Mouse (Mus musculus) left cerebral cortex, adult 18-20 months (tissue): Measurements from ENCODE around the gene Lcorl. TPM values are rescaled to one million over a fixed set of nuclear protein-coding genes. Genes with fewer than 3 reads are reported as not detected.
A peak's percentile ranks its signal among the peaks of the same experiment; 100 is the strongest.
"Not testable (repeated sequence)": the region's sequence is repeated elsewhere in the genome, so short reads cannot be mapped to it uniquely, and the experiment has no call there.

Source experiments
- DNase-seq, 2 experiments: peaks; one replicate each; pipeline ENCODE4 v3.0.0; 2021 to 2022; ENCODE audit warnings: low spot score in 2 of 2, mixed read lengths in 1 of 2
- total RNA-seq, 2 experiments: library from RNA; stranded (reverse); gene quantifications; 2 replicates each; pipeline ENCODE4 v1.2.3; 2021

Lcorl gene
- total RNA-seq, 2 experiments from 2014 or later: 25.5 to 27.2 TPM

- no peak for DNase-seq
Observed at GRCm38 (mm10) chr5:45718848-45719488, 138.4 kb downstream of the Lcorl start.

DNA sequence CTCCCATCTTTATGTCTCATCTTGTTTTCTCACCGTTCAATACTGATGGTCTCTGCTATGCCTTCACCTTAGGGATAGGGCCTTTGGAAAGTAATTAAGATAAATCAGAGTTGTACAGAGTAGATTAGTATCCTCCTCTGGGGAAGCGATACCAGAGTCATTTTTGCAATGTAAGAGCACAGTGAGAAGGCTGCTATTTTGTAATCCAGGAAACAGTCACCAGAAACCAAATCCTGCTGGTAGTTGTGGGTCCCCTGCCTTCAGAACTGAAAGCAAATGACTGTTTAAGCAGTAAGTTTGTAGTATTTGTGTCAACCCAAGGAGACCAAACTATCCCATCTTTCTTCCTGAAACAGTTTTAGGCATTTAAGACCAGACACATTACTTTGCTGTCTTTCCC is 147.8 kb downstream of the Lcorl start:
- no peak for DNase-seq

DNA sequence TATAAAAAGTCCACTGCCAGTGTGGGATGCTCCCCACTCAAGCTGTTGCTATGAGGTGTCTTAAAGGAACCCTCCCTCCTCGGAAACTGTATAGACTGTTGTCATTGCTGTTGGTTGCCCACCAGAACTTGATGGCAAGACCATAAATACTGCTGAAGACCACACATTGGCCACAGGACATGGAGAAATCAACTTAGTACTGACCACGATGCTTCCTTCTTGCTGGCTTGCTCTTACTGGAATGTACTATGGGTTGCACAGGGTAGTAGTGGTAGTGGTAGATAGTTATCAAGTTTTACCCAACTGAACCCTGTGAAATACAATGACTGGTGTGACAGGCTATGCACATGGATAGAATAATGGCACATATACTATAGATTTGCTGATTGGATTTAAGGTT is 150.6 kb downstream of the Lcorl start:
- no peak for DNase-seq

- DNase-seq: no peak
Observed at GRCm38 (mm10) chr5:45691678-45692077, 165.7 kb downstream of the Lcorl start.

DNA sequence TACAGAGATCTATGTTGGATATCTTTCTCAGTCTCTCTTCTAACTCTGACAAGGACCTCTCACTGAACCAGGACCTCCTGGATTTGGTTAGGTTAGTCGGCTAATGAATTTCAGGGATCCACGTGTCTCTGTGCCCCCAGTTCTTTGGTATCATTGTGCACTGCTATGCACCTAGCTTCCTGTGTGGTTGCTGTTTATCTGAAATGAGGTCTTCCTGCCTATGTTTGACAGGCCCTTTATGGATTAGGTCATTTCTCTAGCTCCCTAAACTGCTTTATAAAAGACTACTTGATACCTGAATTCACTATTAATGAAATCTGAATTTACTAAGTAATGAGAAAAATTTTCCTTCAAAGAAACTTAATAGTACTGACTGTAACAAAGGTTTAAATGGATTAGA is 166.6 kb downstream of the Lcorl start:
- DNase-seq: no peak

DNA sequence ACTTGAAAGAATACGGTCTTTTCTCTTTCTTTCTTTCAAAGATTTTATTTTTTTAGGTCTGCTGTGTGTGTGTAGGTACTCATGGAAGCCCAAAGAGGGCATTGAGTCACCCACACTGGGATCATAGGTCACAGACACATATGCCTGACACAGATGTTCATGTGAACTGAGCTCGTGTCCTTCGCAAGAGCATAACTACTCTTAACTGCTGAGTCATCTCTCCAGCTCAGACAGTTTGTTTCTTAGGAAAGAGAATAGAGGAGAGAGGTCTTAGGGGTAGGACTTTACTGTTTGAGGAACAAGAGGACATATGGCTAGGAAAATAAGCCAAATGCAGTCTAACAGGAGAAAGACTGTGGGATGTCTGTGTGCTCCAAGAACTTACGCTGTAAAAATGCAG is 168.3 kb downstream of the Lcorl start:
- DNase-seq: no peak

DNA sequence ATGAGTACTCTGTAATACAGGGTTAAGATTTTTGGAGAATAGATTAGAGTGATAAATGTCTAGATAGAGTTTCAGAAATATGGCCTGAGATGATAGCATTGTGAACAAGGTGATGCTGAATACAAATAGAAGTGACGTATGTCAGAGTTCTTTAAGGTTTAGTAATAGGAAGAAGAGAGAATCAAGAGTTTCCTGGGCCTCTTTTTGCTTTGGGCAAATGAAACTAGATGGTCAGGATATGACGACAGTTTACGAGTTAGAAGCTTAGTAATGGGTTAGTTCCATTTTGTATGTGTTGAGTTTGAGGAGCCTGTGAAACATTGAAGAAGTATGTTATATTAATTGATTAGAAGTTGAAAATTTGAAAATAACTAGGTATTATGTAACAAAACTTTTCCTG is 171.2 kb downstream of the Lcorl start:
- no peak for DNase-seq

- DNase-seq: no peak
Observed at GRCm38 (mm10) chr5:45685243-45685642, 172.2 kb downstream of the Lcorl start.

DNA sequence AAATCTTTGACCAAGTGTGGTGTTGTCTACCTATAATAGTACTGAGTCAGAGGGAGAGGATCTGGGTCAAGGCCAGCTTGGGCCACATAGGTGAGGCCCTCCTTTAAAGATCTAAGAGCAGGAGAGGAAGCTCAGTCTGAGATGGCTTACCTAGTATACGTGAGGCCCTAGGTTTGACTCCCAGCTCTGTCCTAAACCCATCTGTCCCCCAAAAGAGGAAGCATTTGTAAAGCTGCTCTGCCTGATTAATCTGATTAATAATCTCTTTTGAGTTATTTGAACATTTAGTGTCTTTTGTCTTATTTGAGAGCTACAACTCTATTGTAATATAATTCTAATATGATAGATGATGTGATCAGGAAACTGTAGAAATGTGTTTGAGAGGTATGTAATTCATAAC is 174.0 kb downstream of the Lcorl start:
- no peak for DNase-seq

GRCm38 (mm10) chr5:45679955-45680354 is 177.5 kb downstream of the Lcorl start:
- DNase-seq: no peak

DNA sequence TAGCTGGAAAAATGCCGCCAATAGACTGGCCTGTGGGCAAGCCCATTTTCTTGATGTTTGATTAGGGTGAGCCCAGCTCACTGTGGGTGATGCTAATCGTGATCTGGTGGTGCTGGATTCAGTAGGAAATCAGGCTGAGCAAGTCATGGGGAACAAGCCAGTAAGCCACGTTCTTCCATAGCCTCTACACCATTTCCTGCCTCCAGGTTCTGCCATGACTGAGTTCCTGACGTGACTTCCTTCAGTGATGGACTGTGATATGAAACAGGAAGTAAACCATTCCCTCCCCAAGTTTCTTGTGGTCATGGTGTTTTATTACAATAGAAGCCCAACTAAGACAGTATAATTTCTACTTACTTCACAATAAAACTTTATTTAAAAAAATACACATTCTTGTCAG is 179.8 kb downstream of the Lcorl start:
- no peak for DNase-seq

- no peak for DNase-seq
Observed at GRCm38 (mm10) chr5:45675032-45675431, 182.4 kb downstream of the Lcorl start.

DNA sequence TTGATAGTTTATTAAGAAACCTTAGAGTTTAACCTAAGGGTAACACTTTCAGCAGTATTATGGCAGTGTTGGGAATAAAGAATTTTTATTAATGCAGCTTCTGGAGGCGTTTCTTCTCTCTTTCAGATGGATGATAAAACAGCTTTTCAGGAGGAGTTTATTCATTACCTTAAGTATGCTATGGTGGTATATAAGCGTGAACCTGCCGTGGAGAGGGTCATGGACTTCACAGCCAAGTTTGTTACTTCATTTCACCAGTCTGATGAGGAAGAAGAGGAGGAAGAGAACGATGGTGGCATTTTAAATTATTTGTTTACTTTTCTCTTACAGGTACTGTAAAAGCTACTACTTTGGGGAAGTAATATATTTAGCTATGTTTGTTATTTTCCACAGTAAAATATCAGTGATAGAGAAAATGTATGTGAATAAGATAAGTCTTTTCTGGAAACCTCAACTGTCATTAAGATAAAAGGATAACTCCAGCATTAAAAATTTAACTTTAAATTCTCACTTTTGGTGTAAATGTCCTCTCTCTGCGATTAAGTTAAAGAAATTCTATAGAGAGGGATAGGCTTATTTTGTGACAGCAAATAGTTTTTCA is 186.4 kb downstream of the Lcorl start:
- no peak for DNase-seq

DNA sequence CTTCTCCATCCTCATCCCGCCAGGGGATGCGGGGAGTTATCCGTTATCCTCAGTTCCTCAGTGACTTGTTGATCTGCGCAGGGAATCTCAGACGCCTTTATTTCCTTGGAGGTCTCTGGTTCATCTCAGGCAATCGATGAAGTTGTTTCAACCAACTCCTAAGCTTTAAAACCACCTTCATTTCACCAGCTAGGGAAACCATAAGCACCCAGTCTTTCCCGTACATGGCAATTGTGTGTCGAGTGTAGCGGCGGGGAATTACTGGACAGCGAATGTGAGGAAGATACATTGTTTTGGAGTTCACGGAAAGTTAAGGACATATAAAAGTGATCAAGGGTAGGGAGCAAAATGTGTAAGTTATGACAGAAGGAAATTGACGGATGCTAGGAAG is 187.1 kb downstream of the Lcorl start:
- DNase-seq: no peak

GRCm38 (mm10) chr5:45669598-45670279 is 187.7 kb downstream of the Lcorl start, which contains the start of gene Ncapg:
Gene Ncapg (plus strand): TSS chr5:45669919.
- DNase-seq: peak; percentile 99 to 100

DNA sequence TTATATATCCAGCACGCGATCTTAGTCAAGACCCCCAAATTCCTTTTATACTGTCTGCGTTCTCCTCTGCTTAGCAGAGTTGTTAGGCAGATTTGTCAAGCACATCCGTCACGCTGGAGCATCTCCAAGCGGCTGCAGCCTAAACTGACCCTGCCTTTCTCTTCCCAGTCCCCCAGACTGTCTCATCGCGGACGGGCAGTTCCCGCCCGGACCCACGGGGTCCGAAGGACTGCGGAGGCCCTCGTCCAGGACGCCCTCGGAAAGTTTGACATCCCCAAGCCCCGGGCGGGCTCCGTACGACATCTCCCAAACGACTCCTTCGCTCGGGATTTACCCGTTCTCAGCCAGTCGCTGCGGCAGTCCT is 188.2 kb downstream of the Lcorl start:
- DNase-seq: no peak

- peak in 1 of 2 experiments; percentile 3 for DNase-seq
Observed at GRCm38 (mm10) chr5:45668831-45669230, 188.6 kb downstream of the Lcorl start.

- no peak for DNase-seq
Observed at GRCm38 (mm10) chr5:45668324-45668723, 189.1 kb downstream of the Lcorl start.

GRCm38 (mm10) chr5:45658406-45658805 is 199.0 kb downstream of the Lcorl start:
- not testable (repeated sequence) for DNase-seq

DNA sequence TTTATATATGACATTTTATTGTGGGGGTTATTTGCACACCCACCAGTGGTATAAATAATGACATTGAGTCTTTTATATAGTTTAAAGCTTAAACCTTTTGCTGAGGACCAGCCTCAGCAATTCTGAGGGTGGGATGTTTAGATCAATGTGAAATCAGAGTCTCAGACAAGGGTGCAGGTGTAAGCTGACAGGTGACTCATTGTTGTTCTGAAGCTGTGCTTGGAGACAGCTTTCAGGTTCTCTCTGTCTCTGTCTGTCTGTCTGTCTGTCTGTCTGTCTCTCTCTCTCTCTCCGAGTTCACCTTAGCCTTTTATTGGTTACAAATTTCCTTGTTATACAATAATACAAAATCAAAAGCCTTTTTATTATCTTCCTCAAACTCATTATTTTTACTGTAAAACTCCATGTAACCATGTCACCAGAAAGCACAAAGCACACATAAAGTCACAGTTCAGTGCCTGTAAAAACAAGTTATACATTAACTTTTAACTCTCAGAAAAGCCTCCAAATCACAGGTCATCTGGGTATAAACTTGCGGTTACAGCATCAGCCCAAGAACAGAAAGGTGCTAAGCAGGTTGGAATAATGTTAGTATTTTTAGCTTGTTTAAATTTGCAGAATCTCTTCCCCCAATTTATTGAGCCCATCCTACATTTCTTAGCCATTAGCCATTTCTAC is 206.2 kb downstream of the Lcorl start:
- DNase-seq: no peak
